Mouse (Mus musculus) cerebellum, adult 9-11 months (tissue): Measurements from ENCODE around the gene Trp53tg5.
A peak's percentile ranks its signal among the peaks of the same experiment; 100 is the strongest.

Experiments used
- DNase-seq: peaks from one replicate; pipeline ENCODE4 v3.0.0; 2022

The Trp53tg5 gene

DNA sequence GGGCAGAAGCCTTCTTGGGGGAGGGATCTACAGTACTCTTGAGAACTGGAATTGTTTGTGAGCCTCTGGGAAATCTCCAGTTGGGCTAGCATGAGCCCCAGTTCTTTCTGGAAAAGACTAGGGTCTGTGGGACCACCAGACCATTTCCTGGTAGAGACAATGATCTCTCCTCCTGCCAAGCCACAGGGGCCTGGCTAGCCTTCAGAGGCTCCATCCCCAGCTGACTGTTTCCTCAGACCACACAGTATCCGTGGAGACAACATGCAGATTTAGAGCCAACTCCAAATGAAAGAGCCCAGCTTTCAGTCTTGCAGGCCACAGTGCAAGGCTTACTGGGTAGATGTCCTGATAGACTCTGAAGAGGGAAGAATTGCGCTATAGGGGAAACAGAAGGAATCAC is 20.6 kb upstream of the Trp53tg5 start:
- DNase-seq: peak; percentile 45

DNA sequence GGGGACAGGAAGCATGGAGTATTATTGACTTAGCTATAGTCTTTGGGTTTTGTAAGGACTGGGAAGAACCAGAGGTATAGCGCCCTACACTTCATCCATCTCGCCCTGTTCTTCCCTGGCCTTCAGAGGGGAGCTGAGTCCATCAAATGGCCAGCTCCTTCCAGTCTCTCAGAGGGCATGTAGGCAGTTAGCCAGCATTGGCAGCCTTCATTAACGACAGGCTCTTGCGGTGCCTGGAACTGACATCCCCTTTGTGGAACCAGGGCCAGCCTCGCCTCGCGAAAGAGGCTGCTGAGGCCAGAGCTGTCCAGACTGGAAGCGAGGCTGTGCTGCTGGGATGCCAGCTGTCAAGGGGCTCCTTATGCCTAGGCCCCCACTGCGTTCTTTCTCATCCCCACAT is 14.3 kb upstream of the Trp53tg5 start:
- DNase-seq: peak; percentile 85

DNA sequence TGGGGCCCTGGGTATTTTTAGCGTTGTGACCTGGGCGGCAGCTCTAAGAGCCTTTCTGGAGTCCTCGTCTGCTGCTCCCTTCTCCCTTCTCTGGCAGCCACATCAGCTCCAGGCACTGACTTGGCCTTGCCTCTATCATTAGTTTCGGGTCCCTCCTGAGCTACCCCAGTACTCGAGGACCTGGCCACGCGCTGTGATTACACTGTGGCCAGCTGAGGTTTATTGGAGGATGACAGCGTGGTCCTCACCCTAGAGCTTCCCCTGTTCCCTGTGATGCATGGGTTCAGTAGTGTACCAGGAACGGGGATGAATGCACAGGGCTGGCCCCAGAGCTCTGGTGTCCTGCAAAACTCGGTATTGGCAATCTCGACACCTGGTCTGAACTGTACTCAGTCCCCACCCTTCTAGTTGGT is 13.6 kb upstream of the Trp53tg5 start:
- no peak for DNase-seq

DNA sequence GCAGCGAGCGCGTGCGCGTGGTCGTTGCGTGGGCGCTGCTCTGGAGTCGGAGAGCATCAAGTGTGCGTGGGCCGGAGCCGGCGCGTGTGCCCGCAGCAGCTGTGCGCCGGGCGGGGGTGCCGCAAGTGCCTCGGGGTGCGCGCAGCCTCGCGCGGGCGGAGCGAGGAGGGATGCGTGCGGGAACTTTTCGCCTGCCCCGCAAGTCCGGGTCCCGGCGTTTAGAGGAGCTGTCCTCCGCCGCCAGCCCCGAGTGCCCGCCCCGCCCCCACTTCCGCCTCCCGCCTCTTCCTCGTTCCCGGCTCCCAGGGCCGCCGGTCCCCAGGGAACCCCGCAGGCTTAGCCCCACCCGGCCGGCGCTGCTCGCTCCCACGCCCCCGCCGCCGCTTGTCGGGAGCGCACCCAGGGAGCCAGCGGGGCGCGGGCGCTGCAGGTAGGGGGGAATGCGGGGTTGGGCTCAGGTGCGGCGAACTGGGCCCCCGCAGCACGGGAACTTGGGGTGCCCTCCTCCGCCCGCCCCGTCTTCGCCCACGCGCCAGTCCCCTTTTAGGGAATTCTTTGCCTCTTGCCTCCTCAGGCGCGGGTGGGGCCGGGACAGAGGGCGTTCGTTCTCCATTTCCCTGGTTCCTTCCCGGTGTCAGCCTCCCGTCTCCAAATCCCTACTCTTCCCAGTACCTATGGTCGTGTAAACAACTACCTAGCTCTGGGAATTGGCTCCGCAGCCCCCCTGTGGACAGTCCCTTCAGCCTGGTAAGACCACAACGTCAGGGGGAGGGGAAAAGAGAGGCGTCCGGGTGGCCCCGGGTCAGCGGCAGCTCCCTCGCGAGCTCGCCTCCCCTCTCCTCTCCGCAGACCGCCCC is 13.0 kb upstream of the Trp53tg5 start:
- DNase-seq: peak; percentile 87

DNA sequence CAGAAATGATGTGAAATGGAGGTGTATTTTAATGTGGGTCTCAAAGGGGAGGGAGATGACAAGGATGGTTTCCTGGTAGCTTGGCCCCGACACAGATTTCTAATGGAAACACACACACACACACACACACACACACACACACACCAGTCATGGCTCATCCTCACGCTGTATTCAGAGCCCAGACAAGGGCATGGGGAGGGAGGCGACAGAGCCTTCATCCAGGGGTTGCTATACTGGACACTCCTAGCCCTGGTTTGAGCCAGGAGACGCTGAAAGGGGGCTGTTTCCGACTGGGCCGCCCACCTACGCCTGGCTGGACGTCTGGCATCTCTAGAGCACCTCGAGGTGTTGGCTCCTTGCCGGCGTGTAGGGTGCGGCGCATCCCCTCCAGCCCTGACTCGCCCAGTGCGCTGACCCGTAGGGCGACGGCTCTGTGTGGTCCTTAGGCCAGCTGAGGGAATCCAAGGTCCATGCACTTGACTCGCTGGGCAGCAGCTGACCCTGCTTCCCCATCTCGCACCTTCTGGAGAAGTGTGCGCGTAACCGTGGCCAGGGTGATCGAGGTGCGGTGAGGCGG is 12.2 kb upstream of the Trp53tg5 start, which contains the start of gene Dbndd2:
Gene Dbndd2, plus strand, starts transcription at position 426 of the 577 bp plus-strand sequence.
- no peak for DNase-seq

DNA sequence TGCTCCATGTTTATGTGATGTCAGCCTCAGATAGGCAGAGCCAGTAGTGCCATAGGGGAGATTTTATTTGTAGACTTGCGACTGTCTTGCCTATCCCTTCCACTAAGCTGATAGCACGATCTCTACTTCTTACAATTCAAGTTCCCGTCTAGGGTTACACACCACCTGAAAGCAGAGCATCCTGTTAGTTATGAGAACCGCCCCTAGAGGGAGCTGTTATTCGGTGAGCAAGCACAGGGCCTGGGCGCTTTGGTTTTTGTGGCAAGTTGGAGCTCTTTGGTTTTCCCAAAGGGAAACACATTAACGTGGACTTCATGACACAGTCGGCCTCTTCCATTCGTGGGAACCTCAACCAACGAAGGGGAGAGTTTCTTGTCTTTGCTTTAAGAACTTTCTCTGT is 3.3 kb downstream of the Trp53tg5 start:
- DNase-seq: no peak

DNA sequence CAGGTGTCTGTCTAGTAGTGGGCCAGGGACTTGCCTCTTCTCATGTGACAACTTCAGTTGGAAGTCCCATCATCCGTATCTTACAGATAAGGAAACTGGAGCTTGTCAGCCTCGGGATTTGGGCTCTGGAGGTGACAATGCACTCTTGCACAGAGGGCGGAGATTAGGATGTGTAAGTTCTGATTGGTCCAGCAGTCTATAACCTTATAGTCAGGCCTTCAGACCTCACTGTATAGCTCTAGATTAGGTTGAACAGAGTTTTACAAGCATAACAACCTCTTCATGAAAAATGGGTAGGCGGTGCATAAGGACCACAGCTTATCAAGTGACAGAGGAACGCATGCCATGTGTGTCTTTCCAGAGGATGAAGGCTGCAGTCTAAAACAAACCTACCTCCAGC is 6.7 kb downstream of the Trp53tg5 start:
- no peak for DNase-seq

DNA sequence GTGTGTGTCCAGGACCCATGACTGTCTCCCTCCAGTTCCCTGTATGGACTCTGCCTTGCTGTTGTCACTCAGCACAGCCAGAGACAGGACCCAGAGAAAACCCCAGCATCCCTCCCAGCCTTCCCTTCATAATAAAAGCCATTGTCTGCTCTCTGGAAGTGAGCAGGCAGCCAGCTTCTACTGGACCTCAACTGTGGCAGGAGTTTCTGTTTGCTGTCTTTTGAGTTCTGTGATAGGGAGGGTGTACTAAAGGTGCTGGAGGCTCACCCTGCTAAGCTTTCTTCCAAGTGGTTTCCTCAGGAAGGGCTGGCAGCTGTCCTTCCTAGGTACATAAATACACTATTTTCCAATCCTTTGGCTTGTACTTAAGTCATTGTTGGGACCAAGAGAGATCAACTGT is 8.4 kb downstream of the Trp53tg5 start:
- no peak for DNase-seq

DNA sequence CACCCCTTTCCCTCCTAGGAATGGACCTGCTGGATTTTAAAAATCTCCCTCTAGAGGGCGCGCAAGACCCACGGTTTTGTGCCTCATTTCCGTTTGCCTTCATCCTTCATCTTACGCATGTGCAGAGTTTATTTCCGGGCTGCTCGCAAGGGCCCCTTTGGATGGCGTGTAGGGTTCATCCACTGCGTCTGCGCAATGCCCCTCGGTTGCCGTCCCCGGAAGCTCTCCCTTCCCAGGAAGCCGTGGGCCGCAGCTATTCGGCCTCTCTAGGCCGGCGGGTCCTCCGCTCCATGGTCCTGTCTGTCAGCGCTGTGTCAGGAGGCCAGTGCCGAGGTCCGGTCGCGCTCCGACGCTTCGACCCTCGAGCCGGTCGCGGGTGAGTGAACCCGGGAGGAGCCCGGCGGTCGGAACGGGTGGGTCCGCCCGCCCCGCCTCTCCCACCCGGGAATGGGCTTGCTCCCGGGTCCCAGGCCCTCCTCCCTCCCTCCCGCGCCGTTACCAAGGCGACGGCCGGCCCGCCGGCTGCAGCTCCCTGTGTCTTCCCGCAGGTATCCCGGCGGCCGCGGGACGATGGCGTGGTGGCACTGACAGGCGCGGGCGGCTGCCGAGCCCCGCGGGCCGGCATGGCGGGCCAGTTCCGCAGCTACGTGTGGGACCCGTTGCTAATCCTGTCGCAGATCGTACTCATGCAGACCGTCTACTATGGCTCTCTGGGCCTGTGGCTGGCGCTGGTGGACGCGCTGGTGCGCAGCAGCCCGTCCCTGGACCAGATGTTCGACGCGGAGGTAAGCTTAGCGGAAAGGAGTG is 12.6 kb downstream of the Trp53tg5 start, which contains the start of gene Gm20458:
Gene Gm20458, plus strand, starts transcription at position 223 of the 807 bp plus-strand sequence.
- peak; percentile 99 for DNase-seq

DNA sequence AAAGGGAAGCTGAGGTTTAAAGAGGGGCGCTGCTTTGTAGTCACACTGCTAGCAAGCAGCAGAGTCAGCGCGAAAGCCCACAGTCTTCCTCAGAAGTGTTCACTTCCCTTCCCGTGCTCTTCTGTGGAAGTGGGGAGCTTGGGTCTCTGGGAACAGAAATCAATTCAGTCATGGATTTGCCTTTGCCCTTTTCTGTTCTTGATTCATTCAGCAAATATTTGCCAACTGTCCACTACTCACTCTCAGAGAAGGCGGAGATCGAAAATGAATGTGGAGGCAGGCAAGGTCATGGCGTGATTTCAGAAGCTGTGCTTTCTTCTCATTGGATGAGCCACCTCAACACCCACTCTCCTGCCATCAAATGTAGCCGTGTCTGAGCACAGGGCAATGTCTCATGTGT is 15.0 kb downstream of the Trp53tg5 start:
- DNase-seq: no peak

DNA sequence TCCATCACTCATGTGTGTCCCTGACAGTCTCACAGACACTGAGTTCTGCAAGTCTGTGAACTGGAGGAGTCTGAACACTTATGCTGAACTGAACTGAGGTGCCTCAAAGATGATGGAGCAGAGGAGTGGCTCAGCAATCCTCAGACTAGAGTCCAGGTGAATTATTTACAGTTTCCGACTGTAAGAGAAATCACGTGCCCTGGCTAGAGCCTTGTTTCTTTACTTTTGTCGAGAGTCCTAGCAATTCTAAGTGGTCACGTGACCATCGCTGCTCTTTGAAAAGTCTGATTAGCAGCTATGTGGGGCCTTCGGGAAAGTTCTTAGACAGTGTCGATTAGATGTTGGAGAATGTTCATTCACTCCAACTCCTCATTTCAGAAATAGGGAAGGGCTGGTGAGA is 15.6 kb downstream of the Trp53tg5 start:
- no peak for DNase-seq

DNA sequence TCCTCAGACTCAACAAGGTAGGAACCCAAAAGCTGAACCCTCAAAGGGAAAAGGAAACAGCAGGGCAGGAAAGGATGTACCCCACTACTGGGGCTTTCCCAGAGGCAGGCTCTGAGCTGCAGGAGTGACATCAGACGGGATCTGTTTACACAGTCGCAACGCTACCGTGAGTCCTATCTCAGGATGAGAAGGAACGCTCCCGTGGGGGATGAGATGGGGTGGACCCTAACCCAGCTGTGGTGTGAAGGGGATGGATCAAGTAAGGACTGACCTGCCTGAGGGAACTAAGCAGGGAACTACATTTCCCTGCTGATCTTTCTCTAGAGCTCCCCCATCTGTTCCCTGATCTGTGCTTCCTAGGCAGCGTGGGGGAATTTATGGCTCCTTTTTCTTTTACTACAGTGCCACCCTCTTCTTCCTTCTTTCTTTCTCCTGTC is 16.6 kb downstream of the Trp53tg5 start, which contains the start of gene Sys1:
Gene Sys1, plus strand, starts transcription at position 101 of the 437 bp plus-strand sequence.
- no peak for DNase-seq

DNA sequence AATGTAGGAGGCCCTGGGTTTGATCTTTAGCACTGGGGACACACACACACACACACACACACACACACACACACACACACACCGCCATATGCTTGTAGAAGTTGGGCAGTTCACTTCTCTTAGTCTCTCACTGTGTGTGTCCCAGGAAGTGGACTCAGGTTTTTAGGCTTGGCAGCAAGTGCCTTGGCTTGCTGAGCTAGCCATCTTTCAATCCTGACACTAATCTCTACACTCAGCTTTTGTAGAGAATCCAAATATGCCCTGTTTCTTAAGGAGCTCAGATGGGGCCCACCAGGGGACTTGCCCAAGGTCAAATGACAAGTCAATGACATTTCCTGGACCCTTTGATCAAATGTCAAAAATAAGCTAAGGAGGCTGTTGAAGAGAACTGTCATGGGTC is 17.1 kb downstream of the Trp53tg5 start:
- DNase-seq: no peak

DNA sequence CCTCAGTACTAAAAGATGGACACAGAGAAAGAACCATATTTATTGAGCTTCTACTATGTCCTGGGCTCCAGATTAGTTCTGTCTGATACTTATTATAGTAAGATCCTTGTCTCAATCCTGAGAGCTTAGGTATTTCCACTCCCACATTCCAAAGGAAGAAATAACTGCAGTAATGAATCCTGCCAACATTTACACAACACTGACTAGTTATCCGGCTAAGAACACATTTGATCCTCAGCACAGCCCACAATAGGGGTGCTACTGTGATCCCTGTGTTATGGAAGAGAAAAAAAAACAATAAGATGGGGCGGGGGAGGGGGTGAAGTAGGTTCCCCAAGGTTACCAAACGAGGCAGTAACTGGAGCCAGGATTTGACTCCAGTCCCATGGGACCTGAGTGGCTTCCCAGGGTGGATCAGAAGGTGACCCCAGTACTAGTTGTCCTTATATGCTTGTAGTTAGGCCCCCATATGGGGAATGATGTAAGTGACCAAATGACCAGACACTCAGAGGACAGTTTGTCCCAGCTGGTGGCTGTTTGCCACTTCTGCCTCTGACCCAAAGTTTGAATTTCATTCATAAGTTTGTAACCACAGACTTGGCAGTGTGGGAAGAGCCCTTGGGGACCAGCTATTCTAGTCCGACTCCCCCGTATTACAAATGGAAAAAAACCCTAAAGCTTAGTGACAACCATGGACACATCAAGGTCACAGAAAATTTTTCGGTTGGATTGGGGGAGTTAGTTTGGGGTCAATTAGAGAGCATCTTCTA is 17.9 kb downstream of the Trp53tg5 start:
- DNase-seq: no peak

DNA sequence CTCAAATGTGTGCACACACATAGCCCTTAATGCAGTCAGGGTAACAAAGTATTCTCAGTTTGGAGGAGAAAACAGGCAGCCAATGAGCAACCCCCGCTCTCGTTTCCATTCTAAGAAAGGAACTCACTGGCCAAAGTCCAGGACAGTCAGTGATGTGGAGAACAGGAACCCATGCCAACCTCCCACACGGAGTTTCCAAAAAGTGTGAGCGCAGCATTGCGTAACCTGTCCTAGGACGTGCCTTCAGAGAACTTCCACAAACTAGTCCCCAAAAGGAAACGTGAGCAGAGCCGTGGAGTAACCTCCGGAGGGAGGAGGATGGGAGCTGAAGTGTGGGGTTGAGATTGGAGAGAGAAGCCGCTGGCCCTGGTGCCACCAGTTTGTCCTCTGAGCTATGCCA is 18.7 kb downstream of the Trp53tg5 start:
- DNase-seq: no peak

DNA sequence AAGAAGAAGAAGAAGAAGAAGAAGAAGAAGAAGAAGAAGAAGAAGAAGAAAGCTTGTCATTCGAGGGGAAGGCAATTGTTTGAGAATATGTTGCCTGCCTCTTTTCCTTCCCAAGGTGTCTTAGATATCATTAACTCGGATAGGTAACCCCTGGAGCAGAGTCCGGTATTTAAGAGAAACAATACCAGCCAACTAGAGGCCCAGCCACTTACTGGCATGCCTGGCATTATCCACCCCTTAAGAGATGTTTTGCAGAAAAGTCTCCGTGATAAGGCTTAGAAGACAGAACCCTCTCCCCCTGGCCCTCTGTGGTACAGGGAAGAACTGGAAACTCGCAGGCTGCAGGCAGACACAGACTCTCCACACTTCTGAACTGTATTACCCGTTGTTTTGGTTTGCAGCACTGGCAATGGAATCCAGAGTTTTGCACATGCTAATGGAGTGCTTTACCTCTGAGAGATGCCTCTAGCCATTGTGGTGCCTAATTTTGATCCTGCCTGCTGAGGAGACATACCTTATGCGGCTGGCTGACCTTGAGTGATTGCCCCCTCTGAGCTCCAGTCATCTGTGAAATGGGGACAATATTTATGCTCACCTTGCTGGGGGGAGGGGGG is 19.5 kb downstream of the Trp53tg5 start:
- DNase-seq: no peak

DNA sequence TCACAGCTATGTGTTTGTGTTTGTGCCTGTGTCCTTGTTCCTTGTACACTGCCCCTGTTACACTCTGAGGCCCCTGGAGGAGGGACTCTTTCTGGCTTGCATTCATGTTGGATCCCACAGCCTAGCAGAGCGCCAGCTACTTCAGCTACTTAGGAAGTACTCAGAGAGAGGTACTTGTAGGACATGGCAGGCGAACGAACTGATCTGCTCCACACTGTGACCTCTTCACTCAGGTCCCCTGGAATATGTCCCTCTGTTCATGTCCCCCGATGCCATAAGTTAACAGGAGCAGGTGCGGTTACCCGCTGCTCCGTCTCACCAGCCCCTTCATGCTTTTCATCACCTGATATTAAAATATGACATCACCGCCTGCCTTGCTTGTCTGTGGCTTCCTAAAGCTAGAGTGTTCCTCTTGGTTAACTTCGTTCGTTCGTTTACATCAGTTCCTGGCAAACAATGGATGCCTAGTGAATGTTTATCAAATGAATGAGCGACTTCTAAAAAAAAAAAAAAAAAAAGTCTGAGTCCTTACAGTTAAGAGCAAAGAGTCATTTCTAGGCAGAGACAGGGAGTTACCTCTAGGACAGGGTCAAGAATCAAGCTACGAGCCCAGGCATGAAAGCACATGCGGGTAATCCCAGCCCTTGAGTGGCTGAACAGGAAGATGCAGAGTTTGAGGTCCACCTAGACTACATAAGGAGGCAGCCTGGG is 20.3 kb downstream of the Trp53tg5 start:
- no peak for DNase-seq

DNA sequence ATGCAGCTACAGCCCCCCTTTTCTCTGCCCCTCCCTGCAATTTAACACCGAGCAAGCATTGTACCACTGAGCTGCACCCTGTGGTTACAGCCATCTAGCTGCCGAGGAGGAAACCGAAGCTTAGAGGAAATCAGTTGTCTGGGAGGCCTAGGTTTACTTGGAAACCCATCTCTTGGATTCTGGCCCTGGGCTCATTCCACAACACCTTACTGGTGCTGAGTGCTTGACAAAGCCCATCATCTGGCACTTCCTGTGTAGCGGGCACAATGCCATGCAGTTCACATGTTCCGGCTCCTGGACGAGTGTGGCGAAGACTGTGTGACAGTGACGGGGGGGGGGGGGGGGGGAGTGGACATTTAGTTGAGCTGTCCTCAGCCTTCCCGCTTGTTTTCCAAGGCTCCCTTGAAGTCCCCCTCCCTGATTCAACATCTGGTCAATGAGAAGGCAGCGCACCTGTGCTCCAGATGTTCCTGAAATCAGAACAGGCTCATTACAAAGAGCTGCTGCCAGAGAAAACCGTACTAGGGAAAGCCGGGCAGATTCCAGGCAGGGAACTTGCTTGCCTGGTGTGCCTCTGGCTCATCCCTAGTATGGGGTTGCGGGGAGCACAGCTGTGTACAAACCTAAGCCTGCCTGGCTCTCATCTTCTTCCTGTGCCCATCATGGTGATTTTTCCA is 21.4 kb downstream of the Trp53tg5 start:
- no peak for DNase-seq

DNA sequence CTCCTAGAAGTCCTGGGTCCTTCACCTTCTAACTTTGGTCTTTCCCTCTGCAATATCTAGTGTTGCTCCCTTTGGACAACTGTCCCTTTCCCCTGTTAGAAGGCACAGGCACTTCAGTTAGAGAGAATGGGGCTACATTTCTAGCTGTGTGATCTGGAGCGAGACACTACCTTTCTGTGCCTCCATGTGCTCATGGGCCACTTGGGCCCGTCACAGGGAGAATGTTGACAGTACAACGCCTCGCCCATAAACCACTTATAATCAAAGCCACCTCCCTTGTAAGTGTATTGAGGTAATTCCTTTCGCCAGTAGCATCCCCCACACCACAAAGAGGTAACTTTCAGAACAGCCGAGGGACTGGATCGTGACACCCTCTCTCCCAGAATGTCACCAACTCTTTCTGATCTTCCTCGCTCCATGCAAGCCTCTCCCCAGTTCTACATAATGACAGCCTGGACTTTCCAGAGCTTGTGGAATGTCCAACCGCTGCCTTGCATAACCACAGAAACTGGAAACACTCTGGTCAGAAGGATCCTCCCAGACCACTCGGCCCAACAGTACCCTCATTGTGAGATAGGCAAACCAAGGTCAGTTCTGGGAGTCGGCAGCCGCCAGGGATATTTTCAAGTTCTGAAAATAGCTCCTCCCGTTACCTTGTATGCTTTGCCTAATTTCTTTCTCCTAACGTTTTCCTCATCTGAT is 24.0 kb downstream of the Trp53tg5 start:
- no peak for DNase-seq

DNA sequence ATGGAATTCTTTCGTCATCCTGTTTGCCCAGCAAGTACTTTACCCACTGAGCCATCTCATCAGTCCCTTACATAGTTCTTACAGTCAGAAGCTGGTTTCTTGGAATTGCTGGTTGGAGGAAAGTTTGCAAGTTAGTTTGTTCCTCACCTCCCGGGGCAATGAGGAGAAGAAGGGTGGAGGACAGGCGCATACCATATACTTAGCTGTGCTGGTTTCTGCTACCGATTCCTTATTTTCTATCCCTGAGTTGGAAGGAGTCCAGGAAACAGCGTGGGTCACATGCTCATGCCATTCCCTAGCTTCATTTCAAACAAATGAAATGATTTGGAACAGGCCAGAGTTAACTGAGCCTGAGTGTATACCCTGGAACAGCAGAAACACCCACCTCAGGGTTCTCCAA is 24.6 kb downstream of the Trp53tg5 start:
- no peak for DNase-seq
